Mouse (Mus musculus) granulocyte monocyte progenitor cell, adult 5-6 weeks (primary cell): Measurements from ENCODE around the gene Ltbr. TPM values are rescaled to one million over a fixed set of nuclear protein-coding genes. Genes with fewer than 3 reads are reported as not detected.
"Not testable (repeated sequence)": the region's sequence is repeated elsewhere in the genome, so short reads cannot be mapped to it uniquely, and the experiment has no call there.

Experiments used
- ATAC-seq: replicated peaks from 2 replicates; pipeline ENCODE4 v1.8.0; 2016; ENCODE audit warnings: mild to moderate bottlenecking, moderate TSS enrichment, inconsistent platforms; ENCODE audit not compliant: poor library complexity, severe bottlenecking
- total RNA-seq, 2 experiments: library from RNA; stranded (forward) in 1 of 2; stranded (reverse) in 1 of 2; fragments of 200-712, 200-1000 nt in 1 of 2; fragments of >200 nt in 1 of 2; fragmentation: Nextera tagmentation in 1 of 2; gene quantifications; 2 replicates each; pipeline ENCODE4 v1.2.3; 2014 to 2017

Ltbr gene
- total RNA-seq, 2 experiments from 2014 or later = 36.3 to 36.4 TPM

DNA sequence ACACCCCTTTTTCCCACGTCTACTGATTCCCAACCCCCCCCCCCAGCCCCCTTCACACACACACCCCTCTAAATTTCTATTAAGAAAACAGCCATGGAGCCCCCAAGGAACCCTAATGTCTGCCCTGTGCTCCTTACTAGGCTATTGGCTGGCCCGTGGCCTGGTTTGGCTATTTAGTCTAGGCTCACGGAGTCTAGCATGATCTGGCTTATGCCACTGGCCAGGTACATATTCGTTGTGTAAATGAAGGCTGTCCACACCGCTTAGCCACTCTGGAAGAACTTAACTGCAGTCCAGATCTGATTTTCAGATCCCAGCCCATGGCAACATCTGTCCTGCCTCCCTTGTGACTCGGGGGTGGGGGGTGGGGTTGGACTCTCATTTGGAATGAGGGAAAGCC, 1.1 kb upstream of the Ltbr start:
- ATAC-seq = no peak

GRCm38 (mm10) chr6:125314231-125314563, 512 bp upstream of the Ltbr start:
- peak; percentile 13 for ATAC-seq

- no peak; the same call in 1 of the 2 replicates for ATAC-seq
Observed at GRCm38 (mm10) chr6:125312581-125313355, 917 bp downstream of the Ltbr start.

- no peak for ATAC-seq
Observed at GRCm38 (mm10) chr6:125312171-125312570, 1.5 kb downstream of the Ltbr start.

DNA sequence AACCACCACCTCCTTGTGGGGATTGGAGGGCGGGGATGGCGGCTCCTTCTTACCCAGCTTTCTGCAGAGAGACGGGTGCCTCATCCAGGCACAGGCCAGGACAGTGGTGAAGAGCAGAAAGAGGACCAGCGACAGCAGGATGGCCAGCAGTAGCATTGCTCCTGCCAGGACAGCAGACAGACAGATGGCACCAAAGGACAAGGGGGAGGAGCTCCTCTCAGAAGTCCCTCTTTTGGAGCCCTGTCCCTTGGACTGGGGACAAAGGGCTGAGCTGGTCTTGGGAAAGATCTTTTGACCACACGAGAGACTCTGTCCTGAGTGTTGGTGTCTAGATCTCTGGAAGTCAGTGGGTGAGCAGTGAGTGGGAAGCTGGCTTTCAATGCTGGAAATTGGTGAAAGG, 4.3 kb downstream of the Ltbr start:
- no peak for ATAC-seq

DNA sequence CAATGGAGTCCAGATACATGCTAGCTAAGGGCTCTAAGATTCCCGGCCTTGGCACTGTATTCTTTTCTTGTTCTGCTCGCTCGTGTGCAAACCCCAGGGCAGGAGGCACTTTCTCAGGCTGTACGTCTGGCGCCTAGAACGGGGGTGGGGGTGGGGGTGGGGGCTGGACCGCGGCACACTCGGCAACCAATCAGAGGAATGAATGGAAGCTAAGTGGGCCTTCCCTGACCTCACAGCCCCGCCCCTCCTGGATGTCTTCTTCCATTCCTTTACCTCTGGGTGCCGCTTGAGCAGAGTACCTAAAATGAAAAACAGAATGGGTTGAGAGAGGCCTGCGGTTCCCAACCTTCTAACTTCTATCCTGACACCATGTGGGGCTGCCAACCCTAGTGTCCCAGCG, 4.8 kb downstream of the Ltbr start:
- ATAC-seq = no peak

- ATAC-seq = no peak
Observed at GRCm38 (mm10) chr6:125307091-125307490, 6.6 kb downstream of the Ltbr start.

- ATAC-seq = no peak
Observed at GRCm38 (mm10) chr6:125305465-125305864, 8.2 kb downstream of the Ltbr start.

- not testable (repeated sequence) for ATAC-seq
Observed at GRCm38 (mm10) chr6:125304408-125304807, 9.3 kb downstream of the Ltbr start.

- no peak for ATAC-seq
Observed at GRCm38 (mm10) chr6:125303242-125303641, 10.4 kb downstream of the Ltbr start.

DNA sequence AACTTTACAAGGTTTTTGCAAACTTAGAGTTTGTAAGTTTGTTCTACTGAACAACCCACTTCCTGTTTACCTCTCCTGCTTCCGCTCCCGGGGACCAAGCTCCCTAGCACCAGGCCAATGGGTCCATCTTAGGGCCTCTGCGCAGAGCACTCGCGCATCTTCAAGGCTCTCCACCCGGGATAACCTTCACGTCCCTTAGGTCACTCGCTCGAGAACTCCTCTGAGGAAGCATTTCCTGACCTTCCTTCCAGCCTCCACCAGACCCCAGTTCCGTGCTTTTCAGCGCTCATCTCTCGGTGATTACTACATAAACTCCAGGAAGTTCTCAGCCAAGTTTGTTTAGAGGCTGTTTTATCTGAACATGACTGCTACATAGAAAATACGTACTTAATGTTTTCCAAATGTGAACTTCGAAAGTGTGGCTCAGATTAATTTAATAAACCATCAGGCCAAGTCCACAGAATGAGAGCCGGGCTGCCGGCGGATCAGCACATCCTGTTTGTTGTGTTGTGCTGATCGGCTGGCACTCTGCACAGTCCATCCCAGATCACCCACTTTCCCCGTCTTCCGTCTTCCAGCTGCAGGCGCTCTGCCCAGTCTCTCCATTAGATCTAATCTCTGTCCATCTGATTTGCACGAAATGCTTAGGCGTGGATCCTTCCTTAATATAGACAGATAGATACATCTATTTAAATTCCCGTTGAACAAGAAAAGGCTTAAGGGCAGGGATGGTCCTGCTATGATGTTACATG, 11.3 kb downstream of the Ltbr start:
- peak; percentile 50; the same call in 1 of the 2 replicates for ATAC-seq

DNA sequence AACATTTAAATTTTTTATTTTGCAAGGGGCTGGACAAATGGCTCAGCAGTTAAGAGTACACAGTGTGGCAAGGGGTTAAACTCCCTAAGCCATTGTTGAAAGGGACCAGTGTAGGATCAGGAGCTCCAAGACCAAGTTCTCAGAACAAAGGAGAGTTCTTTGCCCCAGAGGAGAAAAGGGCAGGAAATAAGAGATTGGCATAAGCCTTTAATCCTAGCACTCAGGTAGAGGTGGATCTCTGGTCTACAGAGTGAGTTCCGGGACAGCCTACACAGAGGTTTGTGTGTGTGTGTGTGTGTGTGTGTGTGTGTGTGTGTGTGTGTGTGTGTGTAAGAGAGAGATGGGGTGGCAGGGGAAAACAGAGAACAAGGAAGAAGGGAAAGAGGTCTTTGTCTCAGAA, 12.7 kb downstream of the Ltbr start:
- ATAC-seq = no peak

GRCm38 (mm10) chr6:125297149-125297820, 16.4 kb downstream of the Ltbr start:
- ATAC-seq = no peak

DNA sequence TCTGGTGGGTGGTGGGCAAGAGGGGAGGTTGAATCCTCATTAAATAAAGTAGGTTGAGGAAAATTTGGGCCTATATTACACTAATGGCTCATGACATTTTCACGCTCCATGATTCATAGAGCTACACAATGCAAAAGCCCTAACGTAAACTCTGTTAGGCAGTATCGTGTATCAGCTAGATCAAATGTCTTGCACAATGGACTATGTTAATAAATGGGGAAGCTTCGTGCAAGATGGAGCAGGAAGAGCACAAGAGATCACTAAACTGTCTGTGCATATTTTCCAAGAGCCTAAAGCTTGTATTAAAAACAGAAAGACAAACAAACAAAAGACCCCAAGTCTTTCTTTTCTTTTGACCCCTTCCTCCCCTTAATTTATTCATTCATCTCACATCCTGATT, 19.6 kb downstream of the Ltbr start:
- peak; percentile 75 for ATAC-seq

DNA sequence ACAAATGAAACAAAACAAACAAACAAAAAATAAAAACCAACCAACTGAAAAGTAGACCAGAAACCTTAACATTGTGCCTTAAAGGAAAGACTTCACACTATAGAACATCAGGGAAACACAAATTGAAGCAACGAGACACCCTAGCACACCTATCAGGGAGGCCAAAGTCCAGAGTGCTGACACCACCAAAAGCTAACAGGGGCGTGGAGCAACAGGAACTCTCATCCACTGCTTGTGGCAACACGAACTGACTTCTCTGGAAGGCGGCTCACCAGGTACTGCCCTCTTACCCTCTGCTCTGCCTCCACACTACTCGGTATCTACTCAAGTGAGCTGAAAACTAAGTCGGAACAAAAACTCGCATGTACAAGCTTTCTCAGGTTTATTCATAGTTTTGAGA, 21.4 kb downstream of the Ltbr start:
- ATAC-seq = no peak

DNA sequence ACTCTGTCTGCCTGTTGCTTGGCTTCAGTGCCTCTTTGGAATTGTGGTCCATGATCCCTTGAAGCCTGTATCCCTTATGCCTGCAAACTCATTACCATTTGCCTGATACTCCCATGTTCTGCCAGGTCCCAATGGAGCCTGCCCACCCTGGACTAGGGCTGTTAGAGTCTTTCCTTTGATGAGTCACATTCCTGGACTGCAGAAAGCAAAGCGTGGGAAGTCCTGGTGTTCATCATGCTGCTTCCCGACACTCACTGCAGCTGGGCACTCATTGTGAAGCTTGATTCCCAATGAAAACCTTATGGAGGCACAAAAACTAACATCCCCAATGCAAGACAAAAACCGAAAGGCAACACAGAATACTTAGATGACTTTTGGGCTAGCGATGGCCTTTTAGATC, 22.4 kb downstream of the Ltbr start:
- ATAC-seq = no peak

DNA sequence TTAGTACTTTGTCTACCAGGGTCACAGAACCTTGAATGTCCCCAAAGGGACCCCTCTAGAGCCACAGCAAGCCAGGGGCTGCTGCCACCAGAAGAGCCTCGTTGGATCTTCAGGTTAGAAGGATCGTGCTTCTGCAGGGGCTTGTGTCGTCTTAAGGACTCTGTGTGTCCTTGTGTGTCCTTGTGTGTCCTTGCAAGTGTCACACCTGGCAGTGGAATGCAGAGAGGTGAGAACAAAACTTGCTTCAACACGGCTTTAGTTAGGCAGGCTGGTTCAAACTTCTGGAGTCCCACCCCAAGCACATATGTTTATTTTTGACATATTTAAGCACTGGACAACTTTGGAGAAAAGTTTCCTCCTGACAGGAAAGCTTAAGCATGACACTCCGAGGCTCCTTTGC, 25.0 kb downstream of the Ltbr start:
- no peak for ATAC-seq

GRCm38 (mm10) chr6:125286944-125287343, 26.7 kb downstream of the Ltbr start:
- ATAC-seq = no peak

DNA sequence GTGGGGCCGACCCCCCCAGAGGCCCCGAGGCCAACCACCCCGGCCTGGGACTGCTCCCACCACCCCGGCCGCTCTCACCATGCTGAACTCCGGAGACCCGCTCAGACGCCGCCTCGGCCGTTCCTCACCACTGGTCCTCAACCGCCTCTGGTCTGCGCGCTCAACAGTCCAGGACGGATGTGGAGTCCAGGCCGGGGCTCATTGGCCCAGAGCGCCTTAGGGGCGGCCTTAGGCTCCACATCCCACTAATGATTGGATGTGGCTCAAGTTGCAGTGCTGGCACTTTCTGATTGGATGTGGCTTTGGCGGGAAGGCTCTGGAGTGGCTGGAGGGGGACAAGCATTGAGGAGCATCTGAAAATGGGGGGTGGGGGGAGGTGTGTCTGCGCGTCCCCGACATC, 27.8 kb downstream of the Ltbr start, which contains the start of gene Tuba3a:
Gene Tuba3a (minus strand): TSS at position 153 of the 400 bp plus-strand sequence.
- no peak for ATAC-seq

GRCm38 (mm10) chr6:125284751-125285150, 28.9 kb downstream of the Ltbr start:
- no peak for ATAC-seq

DNA sequence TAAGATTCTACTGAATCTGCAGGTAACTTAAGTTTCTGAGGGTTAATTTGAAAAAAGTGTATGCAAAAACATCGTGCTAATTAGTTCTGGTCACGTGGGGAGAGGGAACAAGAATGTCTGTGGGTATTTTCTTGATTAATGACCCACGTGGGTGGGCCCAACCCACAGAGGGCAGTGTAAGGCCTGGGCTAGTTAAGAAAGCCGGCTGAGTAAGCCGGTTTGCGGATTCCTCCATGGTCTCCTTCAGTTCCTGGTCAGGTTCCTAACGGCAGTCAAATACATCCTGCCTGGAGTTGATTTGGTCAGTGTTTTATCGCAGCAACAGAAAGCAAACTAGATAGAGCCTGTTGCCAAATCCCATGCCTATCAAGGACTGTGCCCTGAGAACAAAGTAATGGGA, 29.4 kb downstream of the Ltbr start:
- no peak for ATAC-seq
